Mouse (Mus musculus) right cerebral cortex, adult 2 months (tissue): ENCODE measurements around the gene Smr3a.

ENCODE experiments used
- DNase-seq, 2 experiments: peaks; one replicate each; pipeline ENCODE4 v3.0.0; 2021 to 2022; ENCODE audit warnings: low spot score in 2 of 2

Smr3a gene

GRCm38 (mm10) chr5:88002249-88002648, at the start of gene Smr3a:
Smr3a (plus strand) TSS chr5:88002549.
- DNase-seq = no peak

- DNase-seq = no peak
These were observed 33.1 kb upstream of the Smr3a start, which contains the start of the genes 2310003L06Rik and Gm28434 for GRCm38 (mm10) chr5:87969201-87969600. 2310003L06Rik (plus strand) TSS chr5:87969459. Gm28434 (plus strand) TSS chr5:87969517.

- DNase-seq = no peak
These were observed 23.2 kb upstream of the Smr3a start, which contains the start of gene Cabs1 for GRCm38 (mm10) chr5:87979139-87979538. Cabs1 (plus strand) TSS chr5:87979439.

GRCm38 (mm10) chr5:87982468-87983214, 19.7 kb upstream of the Smr3a start:
- no peak for DNase-seq

- no peak for DNase-seq
These were observed 2.9 kb downstream of the Smr3a start for GRCm38 (mm10) chr5:88005241-88005640.
